Mouse (Mus musculus) cerebellum, adult 9-11 months (tissue): ENCODE results near the gene Aldh6a1.
A peak's percentile ranks its signal among the peaks of the same experiment; 100 is the strongest.

Experiments
- DNase-seq: peaks from one replicate; pipeline ENCODE4 v3.0.0; 2022

The Aldh6a1 gene

DNA sequence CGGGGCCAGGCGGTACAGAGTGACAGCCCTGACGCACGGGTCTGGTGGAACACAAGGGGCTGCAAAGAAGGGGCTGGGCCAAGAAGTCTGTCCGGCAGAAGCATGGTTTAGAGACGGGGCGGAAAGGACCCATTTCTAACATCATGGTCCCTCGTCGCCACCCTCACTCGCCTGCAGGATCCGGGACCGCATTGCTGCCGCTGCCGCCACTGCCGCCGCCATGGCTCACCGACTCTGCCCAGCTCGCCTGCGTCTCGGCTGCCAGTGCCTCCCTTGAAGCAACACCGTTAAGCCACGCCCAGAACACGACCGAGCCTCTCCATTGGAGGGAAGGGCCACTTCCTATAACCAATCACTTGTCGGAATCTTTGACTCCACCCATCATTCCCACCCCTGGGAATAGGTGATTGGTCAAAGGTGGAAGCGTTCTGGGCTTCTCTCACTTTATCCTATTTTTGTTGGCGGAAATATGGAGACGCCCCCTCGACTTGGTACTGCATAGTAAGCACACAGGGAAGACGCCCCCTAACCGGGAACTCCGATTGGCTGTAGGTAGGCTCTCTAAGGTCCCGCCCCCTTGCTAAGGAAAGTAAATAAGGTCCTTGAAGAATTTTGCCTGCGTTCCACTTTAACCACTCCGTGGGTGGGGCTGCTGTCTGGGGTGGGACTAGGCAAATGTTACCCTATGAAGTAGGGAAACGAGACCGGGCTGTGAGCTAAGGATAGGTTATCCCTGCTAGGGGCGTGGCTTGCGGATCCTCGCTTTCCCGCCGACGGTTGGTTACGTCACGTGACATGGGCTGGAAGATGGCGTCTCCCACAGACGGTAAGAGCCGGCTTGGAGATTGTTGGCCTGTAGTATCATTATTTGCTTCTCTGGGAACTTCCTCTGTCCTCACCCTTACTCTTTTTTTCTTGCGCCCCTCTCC, at the start of gene Aldh6a1, which contains the start of gene Lin52:
TSS of gene Aldh6a1 (minus strand) at position 287 of the 929 bp plus-strand sequence.
TSS of gene Lin52 (plus strand) at position 705 of the 929 bp plus-strand sequence.
- DNase-seq: peak; percentile 99

DNA sequence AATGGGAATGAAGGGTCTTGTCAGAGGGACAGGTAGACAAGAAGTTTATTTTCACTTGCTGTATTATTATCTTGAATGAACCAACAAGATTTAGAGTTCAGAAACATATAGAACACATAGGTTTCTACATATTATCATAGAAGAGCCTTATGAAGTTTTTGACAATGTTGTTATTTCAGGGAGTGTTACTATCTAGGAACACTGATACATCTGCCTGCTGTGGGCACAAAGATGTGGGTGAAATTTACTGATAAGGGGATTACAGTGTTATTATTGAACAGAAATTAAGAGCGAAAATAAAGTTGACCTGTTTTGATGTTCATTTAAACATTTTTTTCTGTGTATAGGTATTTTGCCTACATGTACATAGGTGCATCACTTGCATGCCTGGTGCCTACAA, 46.0 kb upstream of the Aldh6a1 start:
- no peak for DNase-seq

GRCm38 (mm10) chr12:84487324-84488056, 36.7 kb upstream of the Aldh6a1 start:
- no peak for DNase-seq

DNA sequence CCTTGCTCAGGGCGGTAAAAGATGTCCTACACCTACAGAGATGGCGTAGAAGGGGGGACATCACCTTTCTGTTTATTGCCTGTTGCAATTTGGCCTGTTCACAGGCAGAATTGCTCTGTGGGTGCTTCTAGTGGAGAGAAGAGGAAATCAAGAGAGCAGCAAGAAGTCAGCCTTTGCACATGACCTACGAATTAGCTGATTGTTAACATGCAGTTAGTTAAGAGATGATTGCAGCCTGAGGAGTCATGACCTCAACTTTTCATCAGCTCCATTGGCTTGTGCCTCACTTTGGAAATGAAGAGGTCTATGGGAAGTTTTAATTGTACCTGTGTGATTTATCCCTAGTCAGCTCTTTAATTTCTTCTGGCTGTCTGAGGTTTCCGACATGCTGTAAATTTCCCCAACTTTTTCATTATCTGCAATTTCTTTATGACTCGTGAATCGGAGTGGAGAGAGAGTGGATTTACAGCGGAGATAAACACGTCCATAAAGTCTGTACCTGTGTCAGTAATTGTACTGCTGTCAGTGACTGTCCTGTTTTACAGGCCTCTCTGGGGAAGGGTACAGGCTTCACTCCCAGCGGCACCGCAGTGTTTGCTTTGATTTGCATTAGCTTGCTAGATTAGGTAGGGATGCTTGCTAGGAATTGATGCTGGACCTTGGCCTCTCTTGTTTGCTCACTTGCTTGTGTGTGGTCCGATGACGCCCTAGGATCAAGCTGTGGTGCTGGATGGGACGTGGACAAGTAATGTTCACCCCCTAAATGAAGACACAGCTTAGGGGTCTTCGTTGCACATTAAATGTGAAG, 32.2 kb upstream of the Aldh6a1 start:
- no peak for DNase-seq

- no peak for DNase-seq
Measured at GRCm38 (mm10) chr12:84481251-84481650, 30.4 kb upstream of the Aldh6a1 start.

GRCm38 (mm10) chr12:84478937-84479336, 28.1 kb upstream of the Aldh6a1 start:
- DNase-seq: no peak

GRCm38 (mm10) chr12:84468701-84469100, 17.9 kb upstream of the Aldh6a1 start:
- DNase-seq: no peak

GRCm38 (mm10) chr12:84462856-84463255, 12.1 kb upstream of the Aldh6a1 start:
- no peak for DNase-seq

DNA sequence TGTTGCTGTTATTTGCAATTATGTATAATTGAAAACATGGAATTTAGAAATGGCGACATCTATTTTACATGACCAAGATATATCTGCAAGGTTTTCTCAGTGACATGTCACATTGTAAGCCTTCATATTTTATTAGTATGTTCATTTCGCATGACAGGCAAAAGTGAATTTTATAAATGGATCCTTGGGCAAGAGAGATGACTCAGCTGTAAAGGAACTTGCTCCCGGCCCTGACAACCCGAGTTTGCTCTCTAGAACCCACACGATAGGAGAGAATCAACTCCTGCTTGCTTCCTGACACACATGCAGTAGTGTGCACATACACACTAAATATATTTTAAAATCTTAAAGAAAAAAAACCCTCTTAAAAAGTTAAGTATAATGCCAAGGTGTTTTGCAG, 10.6 kb upstream of the Aldh6a1 start:
- DNase-seq: no peak

GRCm38 (mm10) chr12:84459845-84460244, 9.0 kb upstream of the Aldh6a1 start:
- no peak for DNase-seq

- peak; percentile 14 for DNase-seq
Measured at GRCm38 (mm10) chr12:84456911-84457310, 6.1 kb upstream of the Aldh6a1 start.

- DNase-seq: peak; percentile 28
Measured at GRCm38 (mm10) chr12:84451801-84452200, 997 bp upstream of the Aldh6a1 start.

DNA sequence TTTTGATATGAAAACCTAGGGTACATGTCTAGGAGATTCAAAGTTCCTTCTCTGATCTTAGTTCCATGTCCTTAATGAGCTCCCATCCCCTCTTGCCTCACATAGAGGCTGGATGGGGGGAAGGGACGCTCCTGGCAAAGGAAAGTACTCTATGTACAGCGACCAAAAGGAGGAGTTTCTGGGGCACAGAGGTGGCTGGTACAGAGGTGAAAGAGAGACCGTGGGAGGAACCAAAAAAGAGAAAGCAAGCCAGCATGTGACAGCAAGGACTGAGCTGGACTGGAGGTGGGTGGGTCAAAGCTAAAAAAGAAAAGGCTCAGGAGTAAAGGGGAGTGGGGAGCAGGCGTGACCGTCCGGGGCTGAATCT, 470 bp downstream of the Aldh6a1 start:
- DNase-seq: no peak

DNA sequence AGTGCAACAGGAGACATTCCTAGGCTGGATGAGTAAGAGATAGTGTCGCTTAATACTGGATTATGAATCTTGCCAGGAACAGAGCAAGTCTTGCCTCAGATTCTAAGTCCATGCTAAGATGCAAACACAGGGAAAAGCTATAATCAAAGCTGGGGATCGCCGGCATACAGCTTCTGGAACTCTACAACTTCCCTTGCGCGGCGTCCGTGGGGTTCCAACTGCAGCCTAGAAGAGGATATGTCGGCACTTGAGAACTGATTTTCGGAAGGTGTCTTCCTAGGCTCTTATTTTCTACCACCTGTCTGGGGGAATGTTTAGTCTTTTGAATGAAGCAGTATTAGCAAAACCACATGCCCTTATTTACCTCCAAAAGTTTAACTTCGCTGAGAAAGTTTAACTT, 917 bp downstream of the Aldh6a1 start:
- DNase-seq: peak; percentile 11

- no peak for DNase-seq
Measured at GRCm38 (mm10) chr12:84448181-84448580, 2.6 kb downstream of the Aldh6a1 start.

DNA sequence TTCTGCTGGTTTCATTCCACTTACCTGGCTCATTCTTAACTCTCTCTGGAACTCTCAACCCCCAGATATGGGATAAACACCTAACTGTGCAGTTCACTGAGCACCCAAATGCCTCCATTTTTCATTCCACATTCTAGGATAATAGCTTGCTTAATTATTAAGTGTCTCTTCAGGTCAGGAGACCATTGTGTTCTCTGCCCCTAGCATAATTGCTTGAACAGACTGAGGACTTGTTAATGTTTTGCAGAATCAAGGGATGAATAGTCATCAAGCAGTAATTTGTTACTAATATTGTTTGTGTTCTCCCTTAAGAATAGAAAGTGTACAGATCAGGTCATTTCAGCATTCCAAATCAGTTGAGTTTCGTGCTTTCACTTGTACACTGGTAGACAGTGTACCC, 3.4 kb downstream of the Aldh6a1 start:
- no peak for DNase-seq

DNA sequence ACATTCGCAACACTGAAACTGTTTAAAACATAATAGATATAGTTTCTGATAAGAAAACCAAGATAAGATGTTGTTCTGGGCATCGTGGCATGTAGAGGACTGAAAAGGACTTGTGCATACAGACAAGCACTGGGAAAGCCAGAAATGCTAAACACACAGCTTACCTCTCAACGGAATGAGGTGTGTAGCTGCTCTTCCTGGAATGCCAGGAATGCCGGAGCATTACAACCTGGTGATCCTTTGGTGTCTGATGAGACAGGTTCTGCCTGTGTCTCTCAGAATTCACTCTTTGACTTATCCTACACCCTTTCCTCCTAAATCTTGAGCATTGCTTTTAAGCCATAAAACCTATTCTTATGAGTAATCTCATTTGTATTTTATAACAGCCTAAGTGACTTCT, 8.3 kb downstream of the Aldh6a1 start:
- DNase-seq: no peak

- no peak for DNase-seq
Measured at GRCm38 (mm10) chr12:84438697-84439096, 12.1 kb downstream of the Aldh6a1 start.

DNA sequence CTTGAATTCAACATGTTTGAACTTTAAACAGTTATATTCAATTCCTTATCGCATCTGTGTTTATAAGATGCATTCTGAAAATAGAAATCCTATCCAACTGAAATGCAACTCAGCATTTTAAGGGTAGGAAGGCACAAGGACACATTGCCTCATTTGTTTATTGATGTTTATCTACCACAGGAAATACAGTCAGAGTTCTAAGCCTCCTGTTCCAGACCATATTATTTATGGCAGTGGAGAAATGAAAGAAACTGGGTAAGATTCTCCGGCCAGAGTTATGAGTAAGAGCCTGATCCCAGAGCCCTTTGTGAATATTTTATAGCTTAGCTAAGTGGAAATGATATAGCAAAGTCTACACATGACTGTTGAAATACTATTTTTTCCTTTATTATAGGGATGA, 21.0 kb downstream of the Aldh6a1 start:
- no peak for DNase-seq

GRCm38 (mm10) chr12:84423990-84424389, 26.8 kb downstream of the Aldh6a1 start:
- no peak for DNase-seq

DNA sequence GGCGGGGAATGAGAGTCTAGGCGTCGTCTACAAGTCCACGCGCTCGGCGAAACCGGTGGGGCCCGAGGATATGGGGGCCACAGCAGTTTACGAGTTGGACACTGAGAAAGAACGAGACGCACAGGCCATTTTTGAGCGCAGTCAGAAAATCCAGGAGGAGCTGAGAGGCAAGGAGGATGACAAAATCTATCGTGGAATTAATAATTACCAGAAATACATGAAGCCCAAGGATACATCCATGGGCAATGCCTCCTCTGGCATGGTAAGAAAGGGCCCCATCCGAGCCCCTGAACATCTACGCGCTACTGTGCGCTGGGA, 33.2 kb downstream of the Aldh6a1 start:
- no peak for DNase-seq

GRCm38 (mm10) chr12:84416834-84417604, 33.8 kb downstream of the Aldh6a1 start, which contains the start of gene Rnf113a2:
Gene Rnf113a2 (plus strand): TSS chr12:84417196.
- peak; percentile 85 for DNase-seq
